Mouse (Mus musculus) liver, embryonic 14.5 days (tissue): ENCODE data around the gene Abr.

Experiments used
- CTCF ChIP-seq: IDR thresholded peaks from 2 replicates; pipeline ENCODE4 v1.5.1; 2016; ENCODE audit warnings: antibody characterized with exemption, low read depth, control low read depth
- EP300 ChIP-seq: IDR thresholded peaks from 2 replicates; pipeline ENCODE4 v1.6.1; 2016; ENCODE audit warnings: antibody characterized with exemption, low read depth

DNA sequence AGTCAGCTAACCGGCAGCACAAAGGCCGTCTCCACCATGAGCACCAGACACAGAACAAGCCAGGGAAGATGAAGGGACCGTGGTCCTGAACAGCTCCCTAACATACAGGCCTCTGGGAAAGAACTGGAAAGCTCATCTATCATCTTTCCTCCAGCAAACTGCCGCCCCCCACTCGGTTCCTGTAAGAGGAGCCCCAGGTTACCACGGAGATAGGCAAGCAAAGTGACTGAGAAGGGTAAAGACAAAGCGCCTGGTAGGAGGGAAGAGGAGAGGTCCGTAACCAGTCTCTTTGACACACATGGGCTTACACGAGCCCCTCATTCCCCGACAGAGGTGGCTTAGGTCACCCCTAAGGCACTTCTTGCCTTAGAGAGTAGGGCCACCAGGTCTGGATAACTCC lies 155.0 kb downstream of the Abr start:
- TF ChIP-seq EP300 (no peak), CTCF (no peak)
